Mouse (Mus musculus): ENCODE results near the gene Arhgef19. TPM values are rescaled to one million over a fixed set of nuclear protein-coding genes. Genes with fewer than 3 reads are reported as not detected.
A peak's percentile ranks its signal among the peaks of the same experiment; 100 is the strongest.

Arhgef19 gene
- polyA plus RNA-seq, 1 experiment from 2014 or later, result 2.6 TPM

DNA sequence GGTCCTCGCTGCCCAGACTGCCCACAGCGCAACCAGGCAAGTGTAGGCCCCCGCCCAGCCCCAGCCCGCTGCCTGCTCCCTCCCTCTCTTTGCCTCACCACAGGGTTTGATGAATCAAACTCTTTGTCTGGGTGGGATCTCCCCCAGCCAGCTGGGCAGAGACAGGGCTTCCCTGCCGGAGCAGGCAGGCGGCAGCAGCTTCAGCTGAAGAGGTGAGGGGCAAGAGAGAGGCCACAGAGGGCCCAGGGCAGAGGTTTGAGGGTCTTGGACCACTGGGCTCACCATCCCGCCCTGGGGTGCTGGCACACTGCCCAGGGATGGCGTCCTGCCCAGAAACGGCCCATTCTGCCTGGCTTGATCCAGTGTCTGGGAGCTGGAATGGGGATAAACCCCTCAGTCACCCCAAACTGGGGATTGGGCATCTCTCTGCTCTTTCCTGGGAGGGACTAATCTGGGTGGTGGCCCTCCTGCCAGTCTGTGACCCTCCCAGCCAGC is 5.7 kb downstream of the Arhgef19 start:
- Histone ChIP-seq H3K9ac (ENCODE audit: low read length) (peak overlapping the region; percentile 6; the same call in 1 of the 2 replicates), H3K27me3 (ENCODE audit: control insufficient read depth, insufficient read depth, low read length) (peaks cover 85% of the 10 kb centered on the region), H3K4me3 (ENCODE audit: control insufficient read depth in 1 of 2, insufficient read depth in 1 of 2, low read depth in 1 of 2, low read length in 2 of 2) (no peak overlapping the region), H3K4me1 (ENCODE audit: control insufficient read depth in 2 of 2, insufficient read depth in 2 of 2, low read length in 2 of 2) (peaks cover 33 to 38% of the 10 kb centered on the region in 2 experiments), H3K9me3 (ENCODE audit: control insufficient read depth, low read length) (no peaks in the 10 kb centered on the region), H3K4me2 (ENCODE audit: low read length) (peak overlapping the region; percentile 0; the same call in 1 of the 2 replicates), H3K27ac (replicated peaks in 1 of 2; ENCODE audit: control insufficient read depth in 1 of 2, insufficient read depth in 1 of 2, low read depth in 2 of 2, low read length in 2 of 2) (peak overlapping the region; percentile 33 to 50; a peak in 3 of 4 replicates), H3K36me3 (ENCODE audit: control insufficient read depth, insufficient read depth, low read length) (no peaks in the 10 kb centered on the region)
- WGBS, result 22% methylated on average over 9 of the region's 9 CpGs
- ATAC-seq (ENCODE audit: insufficient number of reproducible peaks, insufficient read depth, low FRiP score, low read depth), result no peak

DNA sequence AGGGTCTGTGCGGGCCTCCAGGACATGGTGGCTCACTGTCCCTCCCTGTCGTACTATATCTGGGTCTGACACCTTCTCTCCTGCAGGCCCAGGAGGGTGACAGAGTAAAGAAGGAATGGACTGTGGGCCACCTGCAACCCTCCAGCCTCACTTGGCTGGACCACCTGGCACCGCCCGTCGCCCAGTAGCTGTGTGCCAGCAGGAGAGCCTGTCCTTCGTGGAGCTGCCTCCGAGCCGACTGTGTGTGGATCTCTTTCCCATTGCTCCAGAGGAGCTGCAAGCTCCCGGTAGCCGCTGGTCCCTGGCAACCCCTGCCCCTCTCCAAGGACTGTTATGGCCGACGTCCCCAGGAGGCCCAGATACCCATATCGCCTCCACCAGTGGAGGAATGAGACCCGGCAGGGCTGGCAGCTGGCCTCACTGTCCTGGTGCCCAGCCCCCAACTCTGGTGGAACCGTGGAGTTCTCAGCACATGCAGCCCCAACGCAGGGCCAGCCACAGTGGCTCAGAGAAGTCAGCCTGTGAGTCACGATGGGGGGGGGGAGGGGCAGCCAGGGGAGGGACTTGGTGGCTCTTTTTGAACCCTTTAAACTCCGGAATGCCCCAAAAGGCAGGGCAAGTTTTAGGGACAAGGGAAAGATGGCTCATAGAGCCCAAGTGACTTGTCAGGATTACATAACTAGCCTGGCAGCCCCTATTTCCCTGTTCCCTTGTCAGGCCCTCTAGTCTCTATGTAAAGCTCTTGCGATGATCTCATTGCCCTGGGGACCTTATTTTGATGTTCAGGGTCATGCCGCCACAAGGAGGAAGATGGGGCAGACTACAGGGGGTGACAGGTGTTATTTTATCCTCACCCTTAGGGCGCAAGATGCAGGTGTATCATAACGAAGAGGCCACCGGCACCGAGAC is 7.0 kb downstream of the Arhgef19 start:
- Histone ChIP-seq H3K4me1 (ENCODE audit: control insufficient read depth in 2 of 2, insufficient read depth in 2 of 2, low read length in 2 of 2) (peaks cover 30% of the 10 kb centered on the region in 2 experiments), H3K27ac (replicated peaks in 1 of 2; ENCODE audit: control insufficient read depth in 1 of 2, insufficient read depth in 1 of 2, low read depth in 2 of 2, low read length in 2 of 2) (peak overlapping the region in 1 of 2 experiments; percentile 34; a peak in 1 of 4 replicates), H3K4me2 (ENCODE audit: low read length) (peak overlapping the region; percentile 68), H3K27me3 (ENCODE audit: control insufficient read depth, insufficient read depth, low read length) (peaks cover 80% of the 10 kb centered on the region), H3K4me3 (ENCODE audit: control insufficient read depth in 1 of 2, insufficient read depth in 1 of 2, low read depth in 1 of 2, low read length in 2 of 2) (peak overlapping the region in 1 of 2 experiments; percentile 45; a peak in 2 of 4 replicates), H3K9me3 (ENCODE audit: control insufficient read depth, low read length) (no peaks in the 10 kb centered on the region), H3K36me3 (ENCODE audit: control insufficient read depth, insufficient read depth, low read length) (no peaks in the 10 kb centered on the region), H3K9ac (ENCODE audit: low read length) (peak overlapping the region; percentile 56; the same call in 1 of the 2 replicates)
- no peak for ATAC-seq (ENCODE audit: insufficient number of reproducible peaks, insufficient read depth, low FRiP score, low read depth)
- 20% methylated on average over 24 of the region's 24 CpGs for WGBS

DNA sequence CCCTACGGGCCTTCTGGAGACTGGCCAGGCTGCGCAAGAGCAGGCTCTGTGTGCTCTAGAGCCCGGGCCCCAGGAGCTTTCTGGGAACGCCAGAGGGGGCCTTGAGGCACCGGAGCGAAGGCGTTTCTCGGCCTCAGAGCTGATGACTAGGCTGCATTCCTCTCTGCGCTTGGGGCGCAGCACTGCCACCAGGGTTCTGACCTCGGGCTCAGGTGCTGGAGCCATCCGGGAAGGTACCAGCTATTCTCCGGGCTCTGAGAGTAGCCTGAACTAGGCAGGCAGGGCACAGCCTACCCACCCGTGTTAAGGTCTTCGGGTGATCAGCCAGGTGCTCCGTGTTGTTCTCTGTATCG is 7.7 kb downstream of the Arhgef19 start:
- Histone ChIP-seq H3K27ac (replicated peaks in 1 of 2; ENCODE audit: control insufficient read depth in 1 of 2, insufficient read depth in 1 of 2, low read depth in 2 of 2, low read length in 2 of 2) (no peak overlapping the region), H3K9ac (ENCODE audit: low read length) (peak overlapping the region; percentile 56), H3K4me3 (ENCODE audit: control insufficient read depth in 1 of 2, insufficient read depth in 1 of 2, low read depth in 1 of 2, low read length in 2 of 2) (peak overlapping the region; percentile 45 to 50), H3K4me2 (ENCODE audit: low read length) (peak overlapping the region; percentile 68), H3K36me3 (ENCODE audit: control insufficient read depth, insufficient read depth, low read length) (no peaks in the 10 kb centered on the region), H3K27me3 (ENCODE audit: control insufficient read depth, insufficient read depth, low read length) (peaks cover 74% of the 10 kb centered on the region), H3K4me1 (ENCODE audit: control insufficient read depth in 2 of 2, insufficient read depth in 2 of 2, low read length in 2 of 2) (peaks cover 30% of the 10 kb centered on the region in 2 experiments), H3K9me3 (ENCODE audit: control insufficient read depth, low read length) (no peaks in the 10 kb centered on the region)
- WGBS, result 4% methylated on average over 17 of the region's 17 CpGs
- no peak for ATAC-seq (ENCODE audit: insufficient number of reproducible peaks, insufficient read depth, low FRiP score, low read depth)

DNA sequence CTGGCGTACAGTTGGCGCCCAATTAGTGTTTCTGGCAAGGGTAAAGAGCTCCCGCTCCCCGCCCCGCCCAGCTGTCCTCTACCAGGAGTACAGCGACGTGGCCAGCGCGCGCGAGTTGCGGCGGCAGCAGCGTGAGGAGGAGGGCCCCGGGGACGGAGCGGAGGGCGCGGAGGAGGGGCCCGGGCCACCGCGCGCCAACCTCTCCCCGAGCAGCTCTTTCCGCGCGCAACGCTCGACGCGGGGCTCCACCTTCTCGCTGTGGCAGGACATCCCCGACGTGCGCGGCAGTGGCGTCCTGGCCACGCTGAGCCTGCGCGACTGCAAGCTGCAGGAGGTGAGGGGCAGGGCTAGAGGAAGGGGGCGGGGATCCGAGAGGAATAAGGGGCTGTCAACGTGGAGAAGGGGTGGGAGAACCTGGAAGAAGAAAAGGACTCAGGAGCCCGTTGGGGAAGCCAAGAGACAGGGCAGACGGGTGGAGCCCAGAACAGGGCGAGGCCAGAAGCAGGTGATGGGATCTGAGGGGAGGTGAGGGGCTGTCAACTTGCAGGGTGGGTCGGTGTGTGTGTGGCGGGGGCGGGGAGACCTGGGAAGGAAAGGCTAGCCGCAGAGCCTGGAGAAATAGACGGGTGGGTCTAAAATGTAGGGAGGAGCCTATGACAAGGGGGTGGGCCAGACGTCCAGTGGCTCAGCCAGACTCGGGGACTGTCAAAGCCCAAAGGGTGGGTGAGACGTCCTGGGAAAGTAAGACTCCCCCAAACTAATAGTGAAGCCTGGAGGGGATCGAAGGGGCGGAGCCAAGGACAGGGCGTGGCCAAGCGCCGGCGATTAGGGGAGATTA is 8.7 kb downstream of the Arhgef19 start:
- Histone ChIP-seq H3K27ac (replicated peaks in 1 of 2; ENCODE audit: control insufficient read depth in 1 of 2, insufficient read depth in 1 of 2, low read depth in 2 of 2, low read length in 2 of 2) (no peak overlapping the region), H3K9me3 (ENCODE audit: control insufficient read depth, low read length) (no peaks in the 10 kb centered on the region), H3K4me1 (ENCODE audit: control insufficient read depth in 2 of 2, insufficient read depth in 2 of 2, low read length in 2 of 2) (peaks cover 24 to 30% of the 10 kb centered on the region in 2 experiments), H3K36me3 (ENCODE audit: control insufficient read depth, insufficient read depth, low read length) (no peaks in the 10 kb centered on the region), H3K4me2 (ENCODE audit: low read length) (peak overlapping the region; percentile 68), H3K4me3 (ENCODE audit: control insufficient read depth in 1 of 2, insufficient read depth in 1 of 2, low read depth in 1 of 2, low read length in 2 of 2) (peak overlapping the region; percentile 45 to 50), H3K9ac (ENCODE audit: low read length) (peak overlapping the region; percentile 56), H3K27me3 (ENCODE audit: control insufficient read depth, insufficient read depth, low read length) (peaks cover 64% of the 10 kb centered on the region)
- 1% methylated on average over 57 of the region's 60 CpGs for WGBS
- ATAC-seq (ENCODE audit: insufficient number of reproducible peaks, insufficient read depth, low FRiP score, low read depth), result no peak; the same call in 1 of the 2 replicates

DNA sequence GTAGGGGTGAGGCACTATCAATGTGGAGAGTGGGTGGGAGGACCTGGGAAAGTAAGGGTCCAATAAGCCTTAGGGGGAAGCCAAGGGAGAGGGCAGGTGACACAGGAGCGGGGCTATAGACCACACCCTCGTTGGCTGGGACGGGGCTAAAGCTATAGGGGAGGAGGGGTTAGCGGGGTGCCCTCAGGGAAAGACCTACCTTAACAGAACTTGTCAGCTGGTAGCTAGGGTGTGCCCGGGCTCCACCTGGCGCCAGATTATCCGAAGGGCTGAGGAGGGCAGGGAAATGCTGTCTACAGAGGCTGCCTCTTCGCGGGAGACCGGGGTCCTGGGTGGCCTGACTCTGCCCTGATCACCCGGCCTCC is 9.3 kb downstream of the Arhgef19 start:
- H3K27me3 ChIP-seq (ENCODE audit: control insufficient read depth, insufficient read depth, low read length), result peaks cover 58% of the 10 kb centered on the region
- no peak overlapping the region for H3K27ac ChIP-seq (replicated peaks in 1 of 2; ENCODE audit: control insufficient read depth in 1 of 2, insufficient read depth in 1 of 2, low read depth in 2 of 2, low read length in 2 of 2)
- no peak for ATAC-seq (ENCODE audit: insufficient number of reproducible peaks, insufficient read depth, low FRiP score, low read depth)
- H3K9me3 ChIP-seq (ENCODE audit: control insufficient read depth, low read length), result no peaks in the 10 kb centered on the region
- H3K4me1 ChIP-seq (ENCODE audit: control insufficient read depth in 2 of 2, insufficient read depth in 2 of 2, low read length in 2 of 2), result peaks cover 23 to 30% of the 10 kb centered on the region in 2 experiments
- 14% methylated on average over 11 of the region's 11 CpGs for WGBS
- no peaks in the 10 kb centered on the region for H3K36me3 ChIP-seq (ENCODE audit: control insufficient read depth, insufficient read depth, low read length)
- peak overlapping the region; percentile 68 for H3K4me2 ChIP-seq (ENCODE audit: low read length)
- no peak overlapping the region for H3K9ac ChIP-seq (ENCODE audit: low read length)
- H3K4me3 ChIP-seq (ENCODE audit: control insufficient read depth in 1 of 2, insufficient read depth in 1 of 2, low read depth in 1 of 2, low read length in 2 of 2), result peak overlapping the region; percentile 45 to 50; a peak in 2 of 4 replicates

DNA sequence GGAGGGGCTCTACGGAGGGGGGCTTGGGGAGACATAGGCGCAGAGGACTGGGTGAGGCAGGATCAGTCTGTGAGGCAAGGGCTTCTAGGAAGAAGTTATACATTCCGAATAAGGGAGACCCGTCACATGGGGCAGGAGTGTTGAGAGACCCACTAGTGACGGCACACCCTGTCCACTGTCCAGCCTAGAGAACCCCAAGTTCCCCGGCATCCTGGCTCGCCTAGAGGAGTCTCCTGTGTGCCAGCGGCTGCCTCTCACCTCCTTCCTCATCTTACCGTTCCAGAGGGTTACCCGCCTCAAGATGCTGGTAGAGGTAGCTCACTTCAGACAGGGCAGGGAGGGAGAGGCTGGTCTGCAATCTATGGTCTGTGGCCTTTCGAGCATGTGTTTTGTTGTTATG is 10.1 kb downstream of the Arhgef19 start:
- Histone ChIP-seq H3K9me3 (ENCODE audit: control insufficient read depth, low read length) (no peaks in the 10 kb centered on the region), H3K9ac (ENCODE audit: low read length) (no peak overlapping the region), H3K27me3 (ENCODE audit: control insufficient read depth, insufficient read depth, low read length) (peaks cover 50% of the 10 kb centered on the region), H3K27ac (replicated peaks in 1 of 2; ENCODE audit: control insufficient read depth in 1 of 2, insufficient read depth in 1 of 2, low read depth in 2 of 2, low read length in 2 of 2) (no peak overlapping the region), H3K4me1 (ENCODE audit: control insufficient read depth in 2 of 2, insufficient read depth in 2 of 2, low read length in 2 of 2) (peaks cover 23 to 30% of the 10 kb centered on the region in 2 experiments), H3K4me3 (ENCODE audit: control insufficient read depth in 1 of 2, insufficient read depth in 1 of 2, low read depth in 1 of 2, low read length in 2 of 2) (no peak overlapping the region), H3K36me3 (ENCODE audit: control insufficient read depth, insufficient read depth, low read length) (no peaks in the 10 kb centered on the region), H3K4me2 (ENCODE audit: low read length) (no peak overlapping the region)
- ATAC-seq (ENCODE audit: insufficient number of reproducible peaks, insufficient read depth, low FRiP score, low read depth), result no peak
- 76% methylated on average over 11 of the region's 11 CpGs for WGBS

DNA sequence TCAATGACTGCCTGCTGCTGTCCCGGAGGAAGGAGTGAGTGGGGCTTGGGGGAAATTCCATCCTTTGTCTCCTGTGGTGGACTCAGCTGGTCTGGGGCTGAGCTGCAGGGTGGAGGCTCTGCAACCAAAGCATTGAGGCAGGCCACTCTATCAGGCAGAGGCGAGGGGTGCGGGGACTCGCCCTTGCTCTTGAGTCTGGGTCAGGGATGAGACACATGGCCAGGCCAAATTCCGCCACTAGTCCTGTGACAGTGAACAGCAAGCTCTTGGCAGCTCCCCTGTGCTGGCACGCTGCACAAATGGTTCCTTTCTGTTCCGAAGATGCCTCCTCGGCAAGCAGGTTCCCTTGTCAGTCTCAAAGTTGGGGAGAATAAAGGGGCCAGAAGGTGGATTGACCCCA is 11.8 kb downstream of the Arhgef19 start:
- H3K27me3 ChIP-seq (ENCODE audit: control insufficient read depth, insufficient read depth, low read length), result peaks cover 42% of the 10 kb centered on the region

More for the DNA sequence above, 11.8 kb downstream of the Arhgef19 start:
- Histone ChIP-seq H3K4me3 (ENCODE audit: control insufficient read depth in 1 of 2, insufficient read depth in 1 of 2, low read depth in 1 of 2, low read length in 2 of 2) (no peak overlapping the region), H3K27ac (replicated peaks in 1 of 2; ENCODE audit: control insufficient read depth in 1 of 2, insufficient read depth in 1 of 2, low read depth in 2 of 2, low read length in 2 of 2) (no peak overlapping the region), H3K4me2 (ENCODE audit: low read length) (no peak overlapping the region), H3K9ac (ENCODE audit: low read length) (no peak overlapping the region), H3K36me3 (ENCODE audit: control insufficient read depth, insufficient read depth, low read length) (no peaks in the 10 kb centered on the region), H3K9me3 (ENCODE audit: control insufficient read depth, low read length) (no peaks in the 10 kb centered on the region), H3K4me1 (ENCODE audit: control insufficient read depth in 2 of 2, insufficient read depth in 2 of 2, low read length in 2 of 2) (peaks cover 16 to 19% of the 10 kb centered on the region in 2 experiments)
- WGBS, result 63% methylated on average over 8 of the region's 8 CpGs
- ATAC-seq (ENCODE audit: insufficient number of reproducible peaks, insufficient read depth, low FRiP score, low read depth), result no peak

Data from heart, embryonic 14.5 days (tissue).